Mouse (Mus musculus): ENCODE results near the gene Hoxa5. TPM values are rescaled to one million over a fixed set of nuclear protein-coding genes. Genes with fewer than 3 reads are reported as not detected.
A peak's percentile ranks its signal among the peaks of the same experiment; 100 is the strongest.

Hoxa5 gene
- total RNA-seq, 2 experiments from 2014 or later = 4.4 to 5.1 TPM

- DNase-seq (ENCODE audit: low spot score in 2 of 2) = no peak
Observed at GRCm38 (mm10) chr6:52166431-52167077, 37.8 kb downstream of the Hoxa5 start.

GRCm38 (mm10) chr6:52165441-52166370 is 38.7 kb downstream of the Hoxa5 start:
- DNase-seq (ENCODE audit: low spot score in 2 of 2) = no peak

DNA sequence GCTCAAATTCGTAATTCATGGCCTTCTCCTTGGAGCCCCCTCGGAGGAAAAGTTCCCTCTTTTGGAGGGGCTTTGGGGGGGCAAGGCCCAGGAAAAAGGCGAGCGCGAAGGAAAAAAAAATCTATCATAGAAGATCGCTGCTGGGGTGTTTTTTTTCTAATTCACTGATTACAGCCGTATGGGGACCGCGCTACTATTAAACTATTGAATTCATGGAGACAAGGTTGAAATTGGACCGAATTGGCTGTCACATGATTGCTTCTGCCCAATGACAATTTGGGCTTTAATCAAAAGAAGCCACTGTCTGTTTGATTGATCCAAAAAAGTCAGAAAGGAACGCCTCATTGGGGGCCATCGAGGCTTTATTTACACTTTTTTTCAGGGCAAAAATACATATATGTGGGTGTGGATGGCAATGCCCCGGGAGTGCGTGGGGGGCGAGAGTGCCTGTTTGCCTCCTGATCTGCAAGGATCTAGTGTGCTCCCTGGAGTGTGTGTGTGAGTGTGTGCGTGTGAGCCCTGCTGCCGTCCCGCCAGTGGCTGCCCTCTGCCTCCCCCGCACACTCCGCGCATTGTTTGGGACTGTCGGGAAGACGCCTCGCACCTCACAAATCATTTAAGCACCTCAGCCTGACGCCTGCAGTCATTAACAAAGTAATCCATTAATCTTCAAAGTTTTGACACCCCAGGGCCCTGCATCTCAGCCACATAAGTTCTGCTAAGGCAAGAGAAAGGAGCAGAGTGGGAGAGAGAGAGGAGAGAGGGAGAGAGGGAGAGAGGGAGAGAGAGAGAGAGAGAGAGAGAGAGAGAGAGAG is 39.6 kb downstream of the Hoxa5 start, which contains the start of gene Hoxa2:
TSS of gene Hoxa2 (minus strand) at position 206 of the 815 bp plus-strand sequence.
- DNase-seq (ENCODE audit: low spot score in 2 of 2) = no peak

GRCm38 (mm10) chr6:52164051-52164625 is 40.2 kb downstream of the Hoxa5 start:
- DNase-seq (ENCODE audit: low spot score in 2 of 2) = no peak

DNA sequence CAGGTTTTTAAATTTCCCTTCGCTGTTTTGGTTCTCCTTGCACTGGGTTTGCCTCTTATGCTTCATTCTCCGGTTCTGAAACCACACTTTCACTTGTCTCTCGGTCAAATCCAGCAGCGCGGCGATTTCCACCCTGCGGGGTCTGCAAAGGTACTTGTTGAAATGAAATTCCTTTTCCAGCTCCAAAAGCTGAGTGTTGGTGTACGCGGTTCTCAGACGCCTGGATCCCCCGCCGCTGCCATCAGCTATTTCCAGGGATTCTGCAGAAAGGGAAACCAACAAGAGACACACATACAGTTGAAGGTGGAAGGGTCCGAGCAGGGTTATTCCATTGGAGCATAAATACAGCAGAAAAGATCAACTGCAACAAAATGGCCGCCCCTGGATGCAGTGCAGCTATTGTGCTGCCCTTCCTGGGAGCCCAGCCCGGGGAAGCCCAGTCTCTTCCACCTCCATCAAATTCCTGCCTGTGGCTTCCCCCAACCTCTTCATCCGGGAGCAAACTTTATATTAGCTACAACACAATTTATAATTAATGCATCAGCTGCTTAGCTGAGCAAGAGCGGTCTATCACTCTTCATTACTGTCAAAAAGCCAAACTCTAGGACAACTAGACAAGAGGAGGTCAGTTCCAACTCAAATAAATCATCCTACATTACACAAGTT is 40.9 kb downstream of the Hoxa5 start:
- no peak for DNase-seq (ENCODE audit: low spot score in 2 of 2)

DNA sequence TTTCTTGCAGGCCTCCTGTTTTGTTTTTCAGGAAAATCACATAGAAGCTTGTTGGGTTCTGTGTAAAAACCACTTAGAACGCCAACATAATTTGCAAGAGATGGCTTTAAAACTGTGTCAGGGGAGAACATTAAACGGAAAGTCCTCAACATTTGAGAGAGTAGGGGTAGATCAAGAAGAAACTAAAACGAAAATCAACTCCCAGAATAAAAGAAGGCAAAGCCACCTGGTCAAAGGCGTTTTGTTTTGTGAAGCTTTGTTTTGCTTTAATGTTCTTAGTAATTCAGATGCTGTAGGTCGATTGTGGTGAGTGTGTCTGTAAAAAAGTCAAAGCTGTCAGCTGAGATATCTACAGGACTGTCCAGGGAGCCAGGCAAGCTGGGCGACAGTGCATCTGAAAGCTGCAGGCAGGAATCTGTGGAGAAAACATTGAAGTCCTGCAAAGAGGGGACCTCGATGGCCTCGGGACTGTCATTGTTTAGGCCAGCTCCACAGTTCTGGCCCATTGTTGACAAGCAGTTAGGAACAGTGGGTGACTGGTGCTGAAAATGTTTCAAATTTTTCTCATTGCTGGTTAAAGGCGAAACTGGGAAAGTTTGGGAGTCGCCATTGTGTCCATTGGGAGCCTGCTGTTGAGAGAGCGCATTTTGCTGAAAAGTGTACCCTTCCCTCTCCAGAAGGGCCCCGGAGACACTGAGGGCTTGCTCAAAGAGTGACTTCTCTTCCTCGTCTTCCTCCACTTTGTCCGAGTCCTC is 41.6 kb downstream of the Hoxa5 start:
- no peak for DNase-seq (ENCODE audit: low spot score in 2 of 2)

DNA sequence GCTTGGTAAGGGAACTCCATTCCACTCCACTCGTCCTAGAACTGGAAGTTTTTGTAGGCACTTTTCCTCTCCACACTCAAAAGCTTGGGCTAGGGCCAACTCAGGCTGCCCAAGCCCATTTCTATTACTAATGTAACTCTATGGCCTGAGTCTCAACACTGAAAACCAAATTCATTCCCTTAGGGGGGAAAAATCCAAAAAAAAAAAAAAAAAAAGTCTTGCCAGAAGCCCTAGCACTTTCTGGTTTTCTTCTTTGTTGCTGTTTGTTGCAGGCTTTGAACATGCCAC is 42.4 kb downstream of the Hoxa5 start:
- DNase-seq (ENCODE audit: low spot score in 2 of 2) = no peak

DNA sequence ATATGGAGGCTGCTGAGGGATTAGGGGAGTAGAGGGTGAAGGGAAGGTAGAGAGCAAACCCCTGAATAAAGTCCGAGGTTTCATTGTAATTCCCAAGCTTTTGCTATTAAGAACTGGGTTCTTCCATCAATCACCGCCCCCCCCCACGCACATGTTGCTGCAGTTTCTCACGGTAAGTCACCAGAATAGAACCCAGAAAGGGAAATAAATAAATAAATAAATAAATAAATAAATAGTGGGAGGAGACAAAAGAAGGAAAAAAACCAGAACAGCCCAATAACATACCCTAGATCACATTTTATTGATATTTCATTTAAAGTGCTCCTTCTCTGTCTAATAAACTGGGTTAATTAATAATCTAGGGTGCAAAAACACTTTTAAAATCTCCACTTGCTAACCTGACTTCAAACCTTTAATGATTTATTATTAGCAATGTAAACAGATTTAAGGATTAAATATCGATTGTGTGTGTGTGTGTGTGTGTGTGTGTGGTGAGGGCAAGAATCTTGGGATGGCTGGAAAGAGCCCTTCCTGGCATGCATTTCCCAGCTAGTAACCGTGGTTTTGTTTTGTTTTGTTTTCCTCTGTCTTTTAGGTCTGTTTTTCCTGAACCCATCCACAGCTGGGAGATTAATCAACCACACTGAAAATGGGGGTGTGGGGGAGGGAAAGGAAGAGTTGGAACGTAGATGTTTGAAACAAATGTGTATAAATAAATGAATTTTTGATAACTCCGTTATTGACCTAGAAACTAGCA is 42.9 kb downstream of the Hoxa5 start:
- DNase-seq (ENCODE audit: low spot score in 2 of 2) = no peak

DNA sequence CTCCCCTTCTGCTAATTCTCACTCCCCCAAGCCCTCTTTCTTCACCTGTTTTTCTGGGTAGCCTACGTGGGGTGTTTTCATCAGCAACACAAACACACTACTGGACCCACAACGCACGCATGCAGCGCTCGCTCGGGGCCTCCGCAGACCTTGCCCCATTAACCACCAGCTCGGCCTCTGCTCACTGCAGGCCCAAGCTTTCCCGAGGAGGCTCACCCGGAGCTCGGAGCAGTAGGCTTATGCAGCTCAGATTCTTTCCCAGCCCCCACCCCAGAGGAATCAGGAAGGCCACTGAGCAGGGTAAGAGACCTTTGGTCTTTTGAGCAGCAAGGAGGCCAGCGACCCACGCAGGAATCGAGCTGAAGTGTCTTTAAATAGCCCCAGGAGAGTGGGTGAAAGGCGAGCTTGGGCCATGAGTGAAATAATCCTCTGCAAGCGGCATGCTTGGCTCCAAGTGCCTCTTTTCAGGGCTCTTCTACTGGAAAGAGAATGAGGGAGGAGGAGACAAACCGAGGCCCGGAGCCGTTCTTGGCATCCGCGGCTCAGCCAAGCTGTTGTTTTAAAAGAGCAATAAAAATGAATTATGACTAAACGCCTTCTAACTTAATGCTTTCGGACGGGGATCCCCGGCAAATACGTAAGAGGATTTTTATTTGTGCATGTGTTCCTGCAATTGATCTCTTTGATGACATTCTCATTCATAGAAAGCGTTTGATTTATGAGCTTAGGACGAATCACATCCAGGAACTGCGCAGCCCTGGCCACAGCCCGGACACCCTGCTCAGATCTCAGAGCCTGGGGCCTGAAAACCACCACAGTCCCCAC is 43.7 kb downstream of the Hoxa5 start:
- DNase-seq (ENCODE audit: low spot score in 2 of 2) = no peak

GRCm38 (mm10) chr6:52159979-52160378 is 44.4 kb downstream of the Hoxa5 start:
- DNase-seq (ENCODE audit: low spot score in 2 of 2) = no peak

DNA sequence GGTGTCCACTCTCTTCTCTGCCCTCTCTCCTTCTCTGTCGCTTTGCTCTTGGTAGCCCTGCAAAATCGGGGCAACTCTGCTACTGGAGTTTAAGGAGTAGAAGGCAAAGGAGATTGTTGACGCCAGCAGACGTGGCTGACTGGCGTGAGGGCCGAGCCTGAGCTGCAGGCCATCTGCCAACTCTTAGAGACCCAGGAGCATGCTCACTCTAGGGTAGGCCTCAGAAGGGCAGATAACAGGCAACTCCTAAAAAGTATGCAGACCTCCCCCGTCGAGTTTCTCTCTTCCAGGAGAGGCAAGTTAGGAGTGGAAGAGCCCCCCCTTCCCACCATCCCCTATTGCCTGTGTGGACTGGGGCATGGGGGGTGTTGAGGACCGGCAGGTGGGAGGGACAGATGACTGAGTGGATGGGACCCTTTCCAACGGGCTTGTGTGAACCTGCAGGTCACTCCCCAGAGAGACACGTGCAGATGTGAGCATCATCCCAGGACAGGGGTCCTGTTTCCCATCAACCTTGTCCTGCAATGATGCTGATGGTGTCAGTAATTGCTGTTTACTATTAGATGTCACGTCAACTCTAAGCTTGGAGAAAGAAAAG is 45.1 kb downstream of the Hoxa5 start:
- DNase-seq (ENCODE audit: low spot score in 2 of 2) = no peak

- DNase-seq (ENCODE audit: low spot score in 2 of 2) = peak; percentile 41 to 71
Observed at GRCm38 (mm10) chr6:52158276-52159051, 45.9 kb downstream of the Hoxa5 start, which contains the start of gene Hoxa1. Hoxa1 (minus strand) TSS chr6:52158317.

DNA sequence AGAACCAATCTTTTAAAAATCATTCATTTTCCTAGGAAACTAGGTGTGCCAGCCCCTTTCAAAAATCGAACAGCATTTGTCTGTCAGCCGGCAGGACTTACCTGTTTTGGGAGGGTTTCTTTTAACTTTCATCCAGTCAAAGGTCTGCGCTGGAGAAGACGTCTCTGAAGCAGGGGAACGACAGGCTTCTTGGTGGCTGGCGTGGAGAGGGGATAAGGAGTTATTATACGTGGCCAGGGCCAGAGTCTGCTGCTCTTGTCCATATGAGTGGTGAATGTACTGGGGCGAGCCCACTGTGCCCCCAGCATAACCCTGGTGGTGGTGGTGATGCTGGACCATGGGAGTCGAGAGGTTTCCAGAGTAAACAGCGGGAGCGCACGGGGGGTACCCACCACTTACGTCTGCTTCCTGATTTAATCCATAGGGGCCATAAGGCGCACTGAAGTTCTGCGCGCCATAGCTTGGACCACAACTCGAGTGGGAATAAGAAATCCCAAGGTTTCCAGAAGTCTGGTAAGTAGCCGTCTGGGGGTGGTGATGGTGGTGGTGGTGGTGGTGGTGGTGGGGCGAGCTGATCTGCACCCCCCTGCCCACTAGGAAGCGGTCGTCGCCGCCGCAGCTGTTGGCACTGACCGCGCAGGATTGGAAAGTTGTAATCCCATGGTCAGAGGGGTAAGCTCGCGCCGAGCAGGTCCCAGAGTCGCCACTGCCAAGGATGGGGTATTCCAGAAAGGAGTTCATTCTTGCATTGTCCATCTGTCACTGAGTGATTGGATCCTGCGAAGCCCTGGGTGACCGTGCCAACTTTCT is 46.7 kb downstream of the Hoxa5 start:
- no peak for DNase-seq (ENCODE audit: low spot score in 2 of 2)

- DNase-seq (ENCODE audit: low spot score in 2 of 2) = no peak
Observed at GRCm38 (mm10) chr6:52156551-52157200, 47.7 kb downstream of the Hoxa5 start.

GRCm38 (mm10) chr6:52155471-52155870 is 48.9 kb downstream of the Hoxa5 start:
- DNase-seq (ENCODE audit: low spot score in 2 of 2) = no peak

- DNase-seq (ENCODE audit: low spot score in 2 of 2) = no peak
Observed at GRCm38 (mm10) chr6:52154044-52154443, 50.3 kb downstream of the Hoxa5 start.

Data from gastrocnemius, postnatal 4 days (tissue).